Mouse (Mus musculus): ENCODE measurements around the gene Cwc22.

GRCm38 (mm10) chr2:77971361-77971760, 25.2 kb upstream of the Cwc22 start:
- TF ChIP-seq POU5F1 (IDR thresholded peaks at IDR 0.05; ENCODE audit: borderline replicate concordance, low read length) (no peak), CTCF (conservative IDR thresholded peaks at IDR 0.05; ENCODE audit: low read length) (no peak), NANOG (IDR thresholded peaks at IDR 0.05; ENCODE audit: borderline replicate concordance, low read length) (no peak)
